Mouse (Mus musculus) cerebellum, adult 8-10 months (tissue): ENCODE data around the gene Tmem8b.

ENCODE experiments used
- DNase-seq: peaks from one replicate; pipeline ENCODE4 v3.0.0; 2022

The Tmem8b gene

GRCm38 (mm10) chr4:43657146-43657545, 11.6 kb upstream of the Tmem8b start:
- no peak for DNase-seq

- no peak for DNase-seq
Observed at GRCm38 (mm10) chr4:43666412-43666811, 2.4 kb upstream of the Tmem8b start.

DNA sequence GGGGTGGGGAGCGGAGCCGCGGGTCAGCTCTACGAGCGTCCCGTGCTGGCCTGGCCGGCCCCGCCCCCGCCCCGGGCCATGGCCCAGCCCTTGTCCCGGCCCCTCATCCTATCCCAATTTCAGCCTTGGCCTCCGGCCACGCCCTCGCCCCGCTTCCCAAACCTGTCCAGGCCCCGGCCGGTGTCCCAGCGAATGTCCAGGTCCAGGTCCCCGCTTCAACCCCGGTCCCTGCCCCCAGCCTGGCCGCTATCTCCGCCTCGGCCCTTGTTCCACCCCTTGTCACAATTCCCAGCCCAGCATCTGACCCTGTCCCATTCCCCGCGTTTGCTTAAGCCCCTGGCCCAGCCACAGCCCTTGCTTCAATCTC, 640 bp downstream of the Tmem8b start:
- DNase-seq = peak; percentile 74

DNA sequence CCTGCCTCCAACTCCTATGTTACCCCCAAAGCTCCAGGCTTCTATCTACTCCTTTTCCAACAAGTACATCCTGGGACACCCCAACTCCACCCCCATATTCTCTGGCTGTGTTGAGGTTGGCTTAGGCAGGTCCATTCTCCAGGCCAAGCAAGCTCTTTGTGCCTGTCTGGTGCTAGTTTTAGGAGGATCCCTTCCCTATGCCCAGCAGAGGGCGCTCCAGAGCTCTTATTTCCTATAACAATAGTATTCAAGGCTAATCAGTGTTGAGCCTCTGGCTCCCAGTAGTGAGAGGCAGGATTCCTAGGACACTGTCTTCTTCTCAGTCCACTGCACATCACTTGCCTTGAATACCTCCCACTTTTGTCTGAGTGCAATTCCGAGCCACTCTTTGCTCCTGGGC, 3.3 kb downstream of the Tmem8b start:
- DNase-seq = peak; percentile 91

GRCm38 (mm10) chr4:43673703-43674102, 4.9 kb downstream of the Tmem8b start:
- DNase-seq = no peak

GRCm38 (mm10) chr4:43674974-43675373, 6.2 kb downstream of the Tmem8b start:
- no peak for DNase-seq

DNA sequence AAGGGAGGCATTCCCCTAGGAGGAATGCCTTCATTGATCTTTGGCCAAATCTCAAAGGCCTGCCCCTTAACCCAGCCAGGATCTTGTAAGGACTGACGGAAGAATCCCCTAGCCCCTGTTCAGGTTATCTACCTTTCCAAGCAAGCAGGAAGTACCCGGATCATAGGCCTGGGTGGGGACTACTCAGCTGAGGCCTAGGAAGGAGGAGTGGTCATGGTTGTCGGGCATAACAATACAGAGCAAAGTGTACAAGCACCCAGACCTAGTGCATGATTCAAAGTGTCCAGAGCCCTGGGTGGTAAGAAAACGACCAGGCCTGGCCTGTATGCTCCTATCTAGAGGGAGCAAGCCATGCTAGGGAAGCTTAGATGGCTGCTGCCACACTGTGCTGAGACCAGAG, 6.8 kb downstream of the Tmem8b start:
- DNase-seq = no peak

DNA sequence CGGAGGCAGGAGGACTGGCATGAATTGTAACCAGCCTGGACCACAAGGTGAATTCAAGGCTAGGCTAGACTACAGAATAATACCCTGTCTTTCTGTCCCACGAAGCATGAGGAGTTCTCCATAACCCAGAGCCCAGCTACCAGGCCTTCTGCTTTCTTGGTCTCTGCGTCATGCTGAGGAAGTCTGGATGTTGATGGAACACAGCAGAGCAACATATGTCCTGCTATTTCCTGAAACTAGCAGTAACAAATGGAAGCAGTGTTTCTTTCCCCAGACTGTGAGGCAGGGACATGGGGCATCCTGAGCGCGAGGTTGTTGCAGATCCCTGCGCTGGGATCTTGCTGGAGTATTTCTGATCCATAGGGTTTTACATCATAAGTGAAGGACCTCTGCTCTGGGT, 9.8 kb downstream of the Tmem8b start:
- DNase-seq = no peak

GRCm38 (mm10) chr4:43679416-43680043, 10.8 kb downstream of the Tmem8b start:
- no peak for DNase-seq

- no peak for DNase-seq
Observed at GRCm38 (mm10) chr4:43690021-43690420, 21.2 kb downstream of the Tmem8b start.

DNA sequence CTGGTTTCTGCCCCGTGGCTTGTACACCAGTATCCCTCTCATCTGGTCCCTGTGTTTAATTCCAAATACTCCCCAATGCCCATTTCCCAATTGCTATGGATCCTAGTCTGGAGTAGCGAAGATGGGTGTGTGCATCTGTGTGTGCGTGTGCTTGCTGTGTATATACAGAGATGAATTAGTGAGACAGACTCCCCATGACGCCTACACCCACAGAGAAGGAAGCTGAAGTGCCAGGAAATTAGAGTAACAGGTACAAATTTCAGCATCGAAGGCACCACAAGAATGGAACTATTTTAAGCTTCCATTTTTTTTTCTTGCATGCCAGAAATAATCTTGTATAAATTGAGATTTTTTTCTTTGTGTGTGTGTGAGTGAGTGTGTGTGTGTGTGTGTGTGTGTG, 22.3 kb downstream of the Tmem8b start:
- no peak for DNase-seq

- no peak for DNase-seq
Observed at GRCm38 (mm10) chr4:43693806-43694241, 25.1 kb downstream of the Tmem8b start.

DNA sequence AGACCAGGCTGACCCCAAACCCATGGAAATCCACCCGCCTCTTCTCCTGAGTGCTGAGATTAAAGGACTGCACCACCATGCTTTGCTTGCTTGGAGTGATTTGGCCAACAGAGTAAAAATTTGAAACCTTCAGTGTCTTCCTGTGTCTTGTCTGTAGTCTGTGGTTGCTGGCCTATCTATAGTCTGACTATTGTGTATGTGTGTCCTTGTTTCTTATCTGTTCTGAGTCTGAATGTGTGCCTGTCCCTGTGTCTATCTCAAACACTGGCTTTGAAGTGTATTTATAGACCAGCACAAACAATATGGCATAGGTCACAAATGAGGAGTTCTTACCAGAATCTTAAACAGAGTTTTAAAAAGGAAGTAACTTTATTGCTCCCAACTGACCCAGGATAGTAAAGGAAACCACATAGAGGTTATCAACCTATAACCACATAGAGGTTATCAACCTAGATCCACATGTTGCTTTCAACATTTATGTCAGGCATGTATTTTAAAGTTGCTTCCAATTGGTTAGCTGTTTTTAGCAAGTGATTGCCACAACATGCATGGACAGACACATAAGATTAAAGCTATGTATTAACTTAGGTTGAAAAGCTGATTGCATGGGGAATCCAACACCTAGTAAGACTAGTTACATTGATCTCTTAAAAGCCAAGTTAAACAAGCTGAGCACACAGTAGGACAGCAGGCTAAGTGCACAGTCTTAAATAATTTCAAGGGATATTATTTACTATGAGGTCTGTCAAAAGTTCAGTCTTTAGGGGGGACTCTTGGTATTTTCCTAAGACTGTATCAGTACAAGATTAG, 25.9 kb downstream of the Tmem8b start:
- DNase-seq = no peak

- no peak for DNase-seq
Observed at GRCm38 (mm10) chr4:43695249-43695671, 26.5 kb downstream of the Tmem8b start.

DNA sequence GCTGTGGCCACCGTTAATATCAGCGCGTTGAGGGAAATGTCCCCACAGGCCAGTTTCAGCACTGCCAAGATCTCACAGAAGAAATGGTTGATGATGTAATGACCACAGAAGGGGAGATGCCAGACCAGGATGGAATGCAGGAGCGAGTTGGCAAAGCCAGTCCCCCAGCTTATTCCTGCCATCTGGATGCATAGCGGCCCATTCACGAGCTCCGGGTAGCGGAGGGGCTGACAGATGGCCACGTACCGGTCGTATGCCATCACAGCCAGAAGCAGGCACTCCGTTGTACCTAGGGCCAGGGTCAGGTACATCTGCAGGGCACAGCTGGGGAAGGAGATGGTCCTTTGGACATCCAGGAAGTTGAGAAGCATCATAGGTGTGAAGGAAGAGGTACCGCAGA, 27.8 kb downstream of the Tmem8b start:
- DNase-seq = peak; percentile 27

- no peak for DNase-seq
Observed at GRCm38 (mm10) chr4:43700707-43701106, 31.9 kb downstream of the Tmem8b start, which contains the start of gene Olfr70. Olfr70 (minus strand) TSS chr4:43700807.

DNA sequence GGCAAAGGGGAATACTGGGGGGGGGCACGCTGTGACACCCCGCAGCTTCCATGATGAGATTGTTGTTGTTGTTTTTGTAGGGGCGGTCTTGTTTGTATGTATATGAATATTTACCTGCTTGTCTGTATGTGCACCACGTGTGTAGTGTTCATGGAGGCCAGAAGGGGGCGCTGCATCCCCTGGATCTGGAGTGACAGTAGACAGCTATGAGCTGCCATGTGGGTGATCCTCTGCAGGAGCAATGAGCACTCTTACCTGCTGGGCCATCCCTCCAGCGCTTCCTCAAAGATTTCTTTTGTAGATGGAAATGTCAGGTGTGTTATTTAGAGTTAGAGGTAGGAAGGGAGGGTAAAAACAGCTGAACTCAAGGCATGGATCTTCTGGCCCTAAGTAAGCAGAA, 34.7 kb downstream of the Tmem8b start:
- no peak for DNase-seq

DNA sequence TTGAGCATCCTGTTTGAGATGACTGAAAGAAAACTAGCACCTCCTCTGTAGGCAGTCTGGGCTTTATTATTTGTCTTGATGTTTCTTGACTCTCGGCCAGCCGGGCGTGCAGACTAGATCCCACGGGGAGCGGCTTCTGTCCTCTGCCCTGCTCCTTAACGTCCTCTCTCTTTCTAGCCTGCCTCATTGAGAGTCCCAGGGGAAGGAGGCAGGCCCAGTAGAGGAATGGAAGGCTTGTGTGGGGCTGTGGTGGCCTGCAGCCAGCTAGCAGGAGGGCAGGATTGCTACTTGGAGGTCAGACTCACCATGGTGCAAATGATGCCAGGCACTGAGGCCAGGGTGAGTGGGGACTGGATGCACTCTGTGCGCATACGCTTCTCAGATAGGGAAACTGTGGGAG, 35.1 kb downstream of the Tmem8b start:
- no peak for DNase-seq

GRCm38 (mm10) chr4:43705991-43706390, 37.2 kb downstream of the Tmem8b start:
- no peak for DNase-seq

GRCm38 (mm10) chr4:43709869-43710268, 41.1 kb downstream of the Tmem8b start, which contains the start of gene Olfr71:
Olfr71 (minus strand) TSS chr4:43710255.
- DNase-seq = no peak

DNA sequence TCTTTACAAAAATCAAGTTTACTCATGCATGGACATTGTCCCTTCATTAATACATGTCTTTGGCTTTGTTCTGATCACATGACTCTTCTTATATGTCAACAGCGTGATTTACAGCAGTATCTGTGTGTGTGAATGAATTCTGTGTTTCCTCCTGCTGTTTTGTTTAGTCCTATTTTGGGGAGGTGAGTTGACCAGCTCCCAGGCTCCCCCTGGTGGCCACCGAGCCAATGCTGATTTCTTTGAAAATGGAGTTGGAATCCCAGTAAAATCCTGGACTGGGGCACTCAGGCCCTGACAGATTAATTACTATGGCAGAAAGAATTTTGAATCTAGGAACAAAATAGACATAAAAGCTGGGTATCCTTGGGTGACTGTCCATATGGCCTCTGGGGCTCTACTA, 43.0 kb downstream of the Tmem8b start:
- DNase-seq = peak; percentile 87

DNA sequence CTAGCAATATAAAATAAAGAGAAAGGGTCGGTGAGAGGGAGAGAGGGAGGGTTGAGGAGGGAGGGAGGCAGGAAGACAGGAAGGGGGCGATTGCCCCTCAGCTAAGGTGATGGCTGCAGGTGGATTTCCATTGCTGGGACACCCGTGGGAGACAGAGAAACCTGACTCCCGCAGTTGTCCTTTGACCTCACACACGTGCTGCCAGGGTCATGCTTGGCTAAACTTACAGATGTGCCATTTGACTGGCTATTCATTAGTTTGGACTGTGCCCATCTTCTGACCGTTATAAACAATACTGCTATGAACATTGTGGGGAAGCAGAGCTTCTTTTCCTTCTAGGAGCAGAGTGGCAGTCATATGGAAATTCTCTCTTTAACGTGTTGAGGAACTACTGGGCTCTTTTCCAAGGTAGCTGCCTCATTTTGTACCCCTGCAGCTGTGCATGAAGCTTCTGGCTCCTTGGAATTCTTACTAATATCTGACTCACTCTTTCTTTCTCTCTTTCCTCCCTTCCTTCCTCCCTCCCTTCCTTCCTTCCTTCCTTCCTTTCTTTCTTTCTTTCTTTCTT, 45.0 kb downstream of the Tmem8b start:
- no peak for DNase-seq

DNA sequence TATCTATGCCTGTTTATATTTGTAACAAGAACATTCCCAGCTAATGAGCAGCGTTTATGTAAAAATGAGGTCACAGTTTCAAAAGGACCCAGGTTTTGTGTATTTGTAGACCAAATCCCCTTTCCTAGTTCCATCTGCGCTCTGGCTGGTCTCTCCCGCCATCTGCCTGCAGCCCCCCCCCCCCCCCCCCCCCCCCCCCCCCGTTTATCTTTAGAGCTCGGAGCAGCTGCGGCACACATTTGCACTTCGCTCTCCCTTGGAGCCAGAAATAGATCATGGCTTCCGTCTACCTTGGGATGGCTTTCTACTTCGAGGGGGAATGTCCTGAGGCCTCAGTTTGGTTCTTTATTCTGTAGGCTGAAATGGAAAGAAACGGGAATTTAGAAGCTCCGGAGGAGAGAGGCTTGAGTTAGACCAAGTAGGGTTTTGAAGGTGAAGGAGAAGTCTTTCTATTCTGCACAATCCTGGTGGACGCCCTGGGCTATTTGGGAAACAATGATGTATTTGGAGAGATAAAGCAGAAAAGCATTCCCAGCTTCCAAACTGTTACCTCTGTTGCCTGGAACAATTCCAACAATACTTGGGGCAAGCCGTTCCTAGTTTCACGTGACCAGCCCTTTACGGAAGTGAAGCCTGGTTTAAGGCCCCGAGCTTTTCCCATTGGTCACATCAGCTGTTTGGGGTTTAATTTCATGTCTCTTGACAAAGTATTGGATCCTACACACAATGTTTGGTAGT, 51.9 kb downstream of the Tmem8b start:
- DNase-seq = no peak
